Mouse (Mus musculus) cerebellum, postnatal 36 days (tissue): Measurements from ENCODE around the gene Zfyve21.

Experiments
- DNase-seq, 2 experiments: peaks; one replicate each; pipeline ENCODE4 v3.0.0; 2021 to 2022; ENCODE audit warnings: mixed read lengths in 2 of 2

The Zfyve21 gene

DNA sequence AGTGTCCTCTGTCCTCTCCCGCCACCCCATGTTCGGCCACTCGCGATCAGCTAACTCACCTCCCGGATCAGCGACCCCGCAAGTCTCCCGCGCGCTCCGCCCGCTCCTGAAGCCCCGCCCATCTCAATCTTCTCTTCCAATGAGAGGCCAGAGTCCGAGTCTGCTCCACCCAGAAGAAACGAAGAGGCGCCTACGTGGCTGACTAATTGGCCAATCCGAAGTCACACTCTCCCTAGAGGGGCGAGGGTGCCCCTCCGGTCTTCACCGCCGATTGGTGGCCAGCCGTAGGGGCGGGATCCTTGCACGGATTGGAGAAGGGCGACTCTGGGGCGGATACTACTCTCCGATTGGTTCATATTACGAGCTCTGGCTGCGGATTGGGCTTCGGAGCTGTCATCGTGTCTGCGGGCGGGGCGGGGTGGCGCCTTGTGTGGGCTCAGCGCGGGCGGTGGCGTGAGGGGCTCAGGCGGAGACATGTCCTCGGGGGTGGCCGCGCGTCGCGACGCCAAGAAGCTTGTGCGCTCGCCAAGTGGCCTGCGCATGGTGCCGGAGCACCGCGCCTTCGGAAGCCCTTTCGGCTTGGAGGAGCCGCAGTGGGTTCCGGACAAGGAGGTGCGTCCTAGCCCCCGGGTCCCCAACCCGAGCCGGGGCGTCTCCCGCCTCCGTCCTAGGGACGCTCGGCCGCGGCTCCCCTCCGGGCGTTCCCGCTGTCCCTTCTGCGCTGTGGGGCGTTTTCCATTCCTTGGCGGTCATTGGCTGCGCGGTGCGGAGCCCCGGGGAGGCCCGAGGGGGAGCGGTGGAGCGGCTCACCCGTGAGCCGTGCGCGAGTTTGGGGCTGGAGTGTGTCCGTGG, at the start of gene Zfyve21, which contains the start of gene Xrcc3:
Zfyve21 (plus strand) TSS at position 405 of the 852 bp plus-strand sequence.
Xrcc3 (minus strand) TSS at position 108 of the 852 bp plus-strand sequence.
- DNase-seq, result peak; percentile 94 to 97

DNA sequence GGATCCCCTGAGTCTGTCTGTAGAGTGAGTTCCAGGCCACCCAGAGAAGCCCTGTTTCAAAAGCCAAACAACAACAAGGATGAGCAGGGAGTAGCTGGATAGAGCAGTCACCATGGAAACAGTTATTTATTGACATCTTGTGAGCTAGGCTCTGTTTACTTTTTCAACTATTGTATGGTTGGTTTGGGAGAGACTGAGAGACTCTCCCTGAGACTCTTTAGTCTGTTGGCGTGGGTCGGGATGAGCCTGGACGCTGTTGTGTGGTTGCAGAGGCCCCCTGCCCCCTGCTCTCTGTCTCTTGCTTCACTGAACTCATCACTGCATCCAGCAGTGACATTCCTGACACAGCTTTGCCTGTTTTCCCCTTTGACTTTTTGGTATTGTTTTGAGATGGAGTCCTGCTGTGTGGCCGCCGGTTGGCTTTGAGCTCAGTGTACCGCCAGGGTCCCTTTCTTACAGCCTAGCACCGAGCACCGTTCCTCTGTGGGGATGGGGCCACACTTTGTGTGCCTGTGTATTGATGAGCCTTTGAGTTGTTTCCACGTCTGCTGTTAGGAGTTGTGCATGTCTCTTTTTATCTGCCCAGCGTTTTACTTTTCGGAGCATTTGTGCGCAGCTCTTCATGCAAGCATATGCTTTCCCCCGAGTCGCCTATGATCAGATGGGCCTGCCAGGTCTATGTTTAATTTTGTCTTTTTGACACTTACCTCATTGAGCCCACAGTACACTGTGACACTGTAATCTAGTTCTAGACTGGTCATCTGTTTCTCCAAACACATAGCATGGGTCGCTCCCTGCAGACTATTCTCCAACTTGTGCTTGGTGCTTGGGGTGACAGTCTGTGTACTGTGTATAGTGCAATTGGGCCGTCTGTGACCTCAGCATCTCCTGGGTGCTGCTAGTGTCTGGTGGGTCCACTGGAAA, 47.4 kb upstream of the Zfyve21 start:
- peak; percentile 30 to 62 for DNase-seq

- no peak for DNase-seq
These were observed 45.5 kb upstream of the Zfyve21 start for GRCm38 (mm10) chr12:111768322-111768928.

- peak; percentile 62 to 65 for DNase-seq
These were observed 44.7 kb upstream of the Zfyve21 start for GRCm38 (mm10) chr12:111769306-111769705.

DNA sequence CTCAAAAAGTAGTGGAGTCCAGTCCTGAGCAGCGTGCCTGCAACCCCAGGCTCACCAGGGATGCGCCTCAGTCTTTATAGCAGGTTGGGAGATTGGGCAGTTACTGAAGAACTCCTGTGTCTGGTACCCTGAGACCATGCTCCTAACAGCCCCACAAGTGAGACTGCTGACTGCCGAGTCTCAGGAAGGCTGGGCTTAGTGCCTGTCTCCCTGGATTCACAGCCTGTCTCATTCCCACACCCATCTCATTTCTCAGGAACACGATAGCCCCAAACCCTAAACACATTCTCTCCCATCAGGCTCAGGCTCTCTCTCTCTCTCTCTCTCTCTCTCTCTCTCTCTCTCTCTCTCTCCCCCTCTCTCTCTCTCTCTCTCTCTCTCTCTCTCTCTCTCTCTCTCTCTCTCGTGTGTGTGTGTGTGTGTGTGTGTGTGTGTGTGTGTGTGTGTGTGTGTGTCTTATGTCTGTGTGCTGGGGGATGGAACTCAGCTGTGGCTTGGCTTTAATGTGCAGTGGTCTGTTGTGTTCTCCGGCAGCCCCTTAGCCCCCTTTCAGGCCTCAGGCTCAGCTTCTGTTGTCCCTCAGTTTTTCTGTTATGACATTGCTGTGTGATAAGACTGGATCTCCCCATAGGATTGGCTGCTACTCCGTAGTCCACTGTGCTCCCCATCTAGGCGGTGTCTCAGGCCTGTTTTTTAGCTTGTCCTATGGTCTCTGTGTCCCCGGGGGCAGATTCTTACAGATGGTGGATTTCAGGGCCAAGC, 44.0 kb upstream of the Zfyve21 start:
- DNase-seq, result no peak

GRCm38 (mm10) chr12:111770651-111771050, 43.3 kb upstream of the Zfyve21 start:
- peak in 1 of 2 experiments; percentile 24 for DNase-seq

- DNase-seq, result no peak
These were observed 39.8 kb upstream of the Zfyve21 start for GRCm38 (mm10) chr12:111774156-111774555.

- DNase-seq, result no peak
These were observed 39.1 kb upstream of the Zfyve21 start for GRCm38 (mm10) chr12:111774845-111775244.

GRCm38 (mm10) chr12:111777919-111778318, 36.1 kb upstream of the Zfyve21 start:
- DNase-seq, result no peak

DNA sequence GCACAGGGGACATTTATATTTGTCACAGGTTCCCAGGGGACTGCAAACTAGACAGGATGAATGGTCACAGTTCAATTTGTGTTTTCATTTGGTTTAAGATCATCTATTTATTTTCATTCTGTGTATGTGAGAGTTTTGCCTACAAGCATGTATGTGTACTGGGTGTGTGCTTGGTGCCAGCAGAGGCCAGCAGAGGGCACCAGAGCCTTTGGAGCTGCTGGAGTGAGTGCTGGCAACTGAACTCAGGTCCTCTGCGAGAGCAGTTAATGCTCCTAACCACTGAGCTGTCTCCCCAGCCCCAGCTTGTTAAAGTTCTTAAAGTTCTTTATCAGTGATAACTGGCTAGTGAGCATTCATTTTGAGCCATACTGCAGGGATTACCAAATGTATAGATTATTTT, 34.4 kb upstream of the Zfyve21 start:
- DNase-seq, result no peak

DNA sequence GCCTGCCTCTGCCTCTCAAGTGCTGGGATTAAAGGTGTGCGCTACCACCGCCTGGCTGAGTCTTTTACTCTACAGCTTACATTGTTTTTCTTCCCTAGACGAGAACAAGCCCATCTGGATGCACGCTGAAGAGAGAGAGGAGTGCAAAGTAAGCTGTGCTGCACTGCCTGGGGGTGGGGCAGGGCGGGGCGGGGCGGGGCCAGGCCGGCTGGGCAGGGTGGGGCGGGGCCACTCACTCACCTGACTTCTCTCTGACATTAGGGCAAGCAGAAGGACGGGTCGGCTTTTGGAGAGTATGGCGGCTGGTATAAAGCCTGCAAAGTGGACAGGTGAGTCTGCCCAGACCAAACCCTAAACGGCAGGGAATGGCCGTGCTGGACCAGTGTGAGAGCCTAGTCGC, 28.8 kb upstream of the Zfyve21 start:
- DNase-seq, result no peak

DNA sequence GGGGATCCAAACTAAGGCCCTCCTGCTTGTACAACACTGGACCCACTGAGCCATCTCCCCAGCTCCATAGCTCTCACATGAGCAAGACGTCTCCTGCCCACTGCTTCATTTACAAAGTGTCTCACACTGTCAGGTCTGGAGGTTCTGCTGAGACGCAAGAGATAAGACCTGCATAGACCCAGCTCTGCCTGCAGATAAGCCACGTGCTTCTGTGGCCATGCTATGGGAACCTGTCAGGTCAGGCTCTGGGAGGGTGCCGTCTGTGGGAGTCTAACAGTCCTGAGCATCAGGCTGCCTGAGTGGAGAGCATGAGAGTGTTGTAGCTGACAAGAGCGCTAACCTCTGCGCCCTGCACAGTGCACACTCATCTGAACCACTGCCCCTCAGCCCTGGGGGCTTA, 27.0 kb upstream of the Zfyve21 start:
- no peak for DNase-seq

DNA sequence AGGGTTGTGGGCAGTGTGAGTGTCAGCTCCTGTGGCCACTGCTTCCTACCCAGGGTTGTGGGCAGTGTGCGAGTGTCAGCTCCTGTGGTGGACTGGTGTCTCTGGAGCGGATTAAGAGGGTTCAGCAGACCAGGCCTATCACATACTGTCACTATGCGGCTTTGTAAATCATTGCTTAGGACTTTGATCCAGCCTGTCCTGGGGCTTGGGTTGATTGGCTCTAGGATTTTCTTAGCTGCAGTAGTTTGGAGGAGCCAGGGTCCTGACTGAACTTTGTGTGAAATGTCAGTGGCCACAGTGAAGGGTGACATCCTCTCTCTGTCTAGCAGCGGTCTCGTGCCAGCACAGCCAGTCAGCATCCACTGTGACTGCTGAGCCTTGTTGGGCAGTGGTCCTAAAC, 23.9 kb upstream of the Zfyve21 start:
- no peak for DNase-seq

DNA sequence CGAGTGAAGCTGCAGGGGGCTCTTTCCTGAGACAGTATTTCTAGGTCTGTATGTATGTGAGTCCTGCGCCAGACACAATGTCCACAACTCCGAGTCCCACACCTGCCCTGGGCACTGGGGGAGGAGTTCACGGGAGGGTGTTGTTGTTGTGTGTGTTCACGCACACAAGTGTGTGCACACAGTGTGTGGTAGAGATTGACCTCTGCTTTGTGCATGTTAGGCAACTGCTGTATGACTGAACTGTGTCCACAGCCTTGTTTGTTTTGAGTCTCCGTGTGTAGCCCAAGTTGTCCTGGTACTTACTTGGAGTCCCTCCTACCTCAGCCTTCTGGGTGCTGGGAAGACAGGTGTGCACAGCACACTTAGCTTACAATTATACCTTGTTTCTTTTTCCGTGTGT, 23.3 kb upstream of the Zfyve21 start:
- no peak for DNase-seq

- no peak for DNase-seq
These were observed 22.4 kb upstream of the Zfyve21 start for GRCm38 (mm10) chr12:111791474-111792104.

DNA sequence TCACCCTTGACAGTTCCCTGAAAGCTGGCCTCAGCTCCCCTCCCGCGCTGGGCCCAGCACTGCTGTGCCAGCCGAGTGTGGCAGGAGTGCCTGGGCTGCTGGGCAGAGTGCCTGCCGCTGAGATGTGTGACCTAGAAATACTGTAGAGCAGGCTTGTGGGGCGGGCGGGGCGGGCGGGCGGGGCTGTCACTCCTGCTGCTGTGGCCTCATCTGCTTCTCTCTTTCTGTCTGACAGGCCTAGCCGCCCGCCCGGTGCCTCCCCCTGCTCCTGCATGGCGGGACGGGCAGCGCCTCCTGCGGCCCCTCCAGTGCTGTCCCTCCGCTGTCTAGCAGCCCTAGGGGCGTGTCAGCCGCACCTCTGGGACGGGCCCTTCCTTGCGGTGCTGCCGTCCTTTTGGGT, 19.9 kb upstream of the Zfyve21 start:
- peak; percentile 49 to 57 for DNase-seq

GRCm38 (mm10) chr12:111794526-111795179, 19.3 kb upstream of the Zfyve21 start:
- no peak for DNase-seq

GRCm38 (mm10) chr12:111795180-111795895, 18.6 kb upstream of the Zfyve21 start:
- peak; percentile 64 to 66 for DNase-seq

DNA sequence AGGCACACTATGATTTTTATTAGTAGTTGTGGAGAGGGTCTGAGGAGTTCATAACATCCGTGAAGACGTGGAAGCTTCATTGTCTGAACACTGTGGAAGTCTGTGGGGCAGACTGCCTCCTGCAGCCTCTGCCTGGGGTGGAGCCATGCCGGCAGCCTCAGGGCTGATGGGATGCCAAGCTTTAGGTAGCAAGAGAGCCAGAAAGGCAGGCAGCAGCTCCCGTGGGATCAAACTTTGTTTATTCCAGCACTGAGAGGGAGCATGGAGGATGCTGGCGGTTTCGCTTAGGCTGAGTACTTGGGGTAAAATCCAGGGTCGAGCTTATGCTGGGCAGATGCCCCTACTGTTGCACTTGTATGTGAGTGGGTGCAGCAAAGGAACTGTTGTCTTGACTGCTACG, 16.7 kb upstream of the Zfyve21 start:
- no peak for DNase-seq

DNA sequence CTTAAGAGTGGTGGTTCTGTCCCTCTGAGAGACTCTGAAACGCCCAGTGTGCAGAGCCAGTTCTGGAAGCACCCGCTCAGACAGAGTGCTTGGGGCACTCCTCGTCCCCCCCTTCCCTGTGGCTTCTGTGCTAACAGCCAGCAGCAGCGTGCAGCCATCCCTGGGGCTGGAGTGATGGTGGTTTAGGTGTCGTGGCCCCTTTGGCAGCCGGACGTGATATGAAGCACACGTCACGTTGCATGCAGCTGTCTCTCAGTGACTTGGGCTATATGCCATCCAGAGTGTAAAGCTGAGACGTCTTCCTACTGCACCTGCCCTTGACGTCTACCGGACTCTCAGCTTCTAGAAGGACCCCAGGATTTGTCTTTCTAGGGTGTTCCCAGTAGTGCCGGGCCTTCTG, 15.5 kb upstream of the Zfyve21 start:
- DNase-seq, result no peak
